Mouse (Mus musculus) Patski (cell line): Measurements from ENCODE around the gene Dgkk. TPM values are rescaled to one million over a fixed set of nuclear protein-coding genes. Genes with fewer than 3 reads are reported as not detected.
A peak's percentile ranks its signal among the peaks of the same experiment; 100 is the strongest.
"Not testable (repeated sequence)": the region's sequence is repeated elsewhere in the genome, so short reads cannot be mapped to it uniquely, and the experiment has no call there.

Source experiments
- ATAC-seq: fragments of 100-300 bp; one replicate; pipeline ENCODE4 v1.8.0; 2021
- CTCF ChIA-PET: fragments of 350-600 bp; sonication (Branson Sonifier 250); formaldehyde crosslinking; loops from one replicate; lab custom pipeline; 2022; ENCODE audit warnings: inconsistent platforms; lab: Charles Lee
- POLR2A ChIA-PET: fragments of 350-600 bp; sonication (Branson Sonifier 250); formaldehyde crosslinking; loops from one replicate; lab custom pipeline; 2022; ENCODE audit warnings: antibody characterized with exemption, inconsistent platforms; lab: Charles Lee
- DNase-seq: peaks from one replicate; pipeline ENCODE4 v3.0.0-alpha.2; 2011; ENCODE audit warnings: low read depth, low spot score
- H3K27me3 ChIP-seq: fragments of 371-371 bp; one replicate; pipeline ENCODE4 v1.5.1; 2021
- CTCF ChIP-seq: fragments of 100-300 bp; IDR thresholded peaks from one replicate; pipeline ENCODE4 v1.5.1; 2021
- in situ Hi-C: fragments of 300-500 bp; cut with MboI; formaldehyde crosslinking; loops from 3 replicates; pipeline ENCODE4 v1.11.1; 2018; ENCODE audit warnings: low pct_unique_long_range_greater_than_20kb, mixed read lengths
- polyA plus RNA-seq: library from polyadenylated mRNA; unstranded; gene quantifications from one replicate; pipeline ENCODE4 v1.2.3, GENCODE M21; 2021

Dgkk gene
- polyA plus RNA-seq, 1 experiment from 2014 or later: not detected

- CTCF ChIA-PET: no interaction called here
- no peak for DNase-seq
- peak; percentile 41 for TF ChIP-seq CTCF
- POLR2A ChIA-PET: no interaction called here
- in situ Hi-C loops: no loop called here
- no peak for ATAC-seq
- H3K27me3 ChIP-seq: peaks cover 23% of the 10 kb centered on the region
Observed at GRCm38 (mm10) chrX:6911047-6911446, 131.9 kb downstream of the Dgkk start.

DNA sequence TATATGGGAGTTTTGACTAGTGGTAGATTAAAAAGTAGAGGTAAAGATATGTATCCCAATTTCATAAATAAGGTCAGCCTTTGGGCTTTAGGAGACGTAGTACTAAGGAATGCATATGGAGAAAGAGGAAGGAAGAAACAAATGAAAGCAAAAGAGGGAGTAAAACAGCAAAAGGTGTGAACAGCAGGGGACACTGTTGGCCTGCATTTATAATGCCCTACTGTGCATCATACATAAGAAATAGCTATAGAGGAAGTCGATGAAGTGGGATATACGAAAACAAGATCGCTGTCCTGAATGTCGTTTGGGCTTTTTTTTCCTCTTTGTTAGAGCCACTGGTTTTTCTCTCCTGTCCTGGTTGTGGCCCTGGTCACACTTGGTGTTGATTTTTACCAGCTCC is 143.1 kb downstream of the Dgkk start:
- peaks cover 37% of the 10 kb centered on the region for H3K27me3 ChIP-seq
- no peak for DNase-seq
- ChIA-PET CTCF (interaction anchor here (0.8 kb wide), 1 partner anchor 180 kb away, joined by 3 read pairs; no protein-coding TSS in a partner anchor), POLR2A (no interaction called here)
- peak; percentile 58 for TF ChIP-seq CTCF
- ATAC-seq: no peak
- in situ Hi-C loops: loop anchor here (5.0 to 10.0 kb wide), 2 partner anchors 403 to 495 kb away; no protein-coding TSS in a partner anchor

- ChIA-PET POLR2A (no interaction called here), CTCF (no interaction called here)
- ATAC-seq (no peak), DNase-seq (no peak)
- in situ Hi-C loops: loop anchor here (10.0 kb wide), 1 partner anchor 399 kb away; no protein-coding TSS in a partner anchor
- H3K27me3 ChIP-seq: peaks cover 65% of the 10 kb centered on the region
- TF ChIP-seq CTCF: no peak
Observed at GRCm38 (mm10) chrX:6926224-6926623, 147.1 kb downstream of the Dgkk start.

DNA sequence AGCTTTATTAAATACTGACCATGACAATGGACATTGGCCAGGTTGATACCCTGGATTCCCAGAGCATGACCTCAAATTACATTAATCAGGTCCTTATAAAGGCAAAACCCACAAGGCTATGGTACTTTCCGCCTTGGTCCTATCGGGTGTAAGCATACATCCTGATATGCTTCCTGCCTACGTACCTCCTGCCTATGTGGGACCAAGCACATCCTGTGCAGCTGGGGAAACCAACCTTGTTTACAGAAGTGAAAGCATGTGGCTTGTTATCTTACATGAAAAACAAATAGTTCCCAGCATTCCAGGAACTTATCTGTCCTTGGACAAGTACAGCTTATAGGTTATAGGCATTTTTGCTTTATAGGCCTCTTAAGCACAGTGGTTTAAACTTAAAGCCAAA is 189.5 kb downstream of the Dgkk start:
- TF ChIP-seq CTCF: no peak
- peaks cover 24% of the 10 kb centered on the region for H3K27me3 ChIP-seq
- POLR2A ChIA-PET: no interaction called here
- ATAC-seq (no peak), DNase-seq (no peak)
- in situ Hi-C loops: no loop called here
- CTCF ChIA-PET: no interaction called here

DNA sequence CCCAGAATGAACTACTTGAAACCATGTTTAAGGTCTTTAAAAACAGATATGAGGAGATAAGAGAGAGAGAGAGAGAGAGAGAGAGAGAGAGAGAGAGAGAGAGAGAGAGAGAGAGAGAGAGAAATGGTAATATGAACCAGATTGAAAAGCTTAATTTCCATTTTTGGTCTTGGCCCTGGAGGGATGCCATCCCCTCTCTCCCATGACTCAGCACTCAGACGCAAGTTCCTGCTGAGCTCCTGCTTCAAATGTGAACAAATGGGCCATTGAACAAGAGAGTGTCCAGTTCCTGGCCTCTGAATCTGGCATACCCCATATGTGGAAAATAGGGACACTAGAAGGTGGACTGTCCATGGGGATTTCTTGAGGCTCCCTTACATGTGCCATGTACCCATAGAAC is 192.8 kb downstream of the Dgkk start:
- CTCF ChIA-PET: no interaction called here
- no peak for ATAC-seq
- TF ChIP-seq CTCF: no peak
- no peak for DNase-seq
- in situ Hi-C loops: no loop called here
- H3K27me3 ChIP-seq: no peaks in the 10 kb centered on the region
- POLR2A ChIA-PET: no interaction called here

DNA sequence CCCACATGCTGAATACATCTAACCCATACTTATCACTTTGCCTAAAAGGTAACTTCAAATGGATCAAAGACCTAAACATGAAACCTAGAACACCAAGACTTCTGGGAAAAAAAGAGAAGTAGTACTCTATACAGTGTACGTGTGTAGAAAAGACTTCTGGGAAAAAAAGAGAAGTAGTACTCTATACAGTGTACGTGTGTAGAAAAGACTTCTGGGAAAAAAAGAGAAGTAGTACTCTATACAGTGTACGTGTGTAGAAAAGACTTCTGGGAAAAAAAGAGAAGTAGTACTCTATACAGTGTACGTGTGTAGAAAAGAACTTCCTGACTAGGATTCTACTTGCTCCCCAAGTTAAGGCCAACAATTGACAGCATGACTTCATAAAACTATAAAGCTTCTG is 204.8 kb downstream of the Dgkk start:
- in situ Hi-C loops, CTCF ChIA-PET, DNase-seq, POLR2A ChIA-PET, ATAC-seq: not testable (repeated sequence)
- peaks cover 59% of the 10 kb centered on the region for H3K27me3 ChIP-seq
